Mouse (Mus musculus): ENCODE results near the gene Galnt10. TPM values are rescaled to one million over a fixed set of nuclear protein-coding genes. Genes with fewer than 3 reads are reported as not detected.
A peak's percentile ranks its signal among the peaks of the same experiment; 100 is the strongest.
"Not testable (repeated sequence)": the region's sequence is repeated elsewhere in the genome, so short reads cannot be mapped to it uniquely, and the experiment has no call there.

The Galnt10 gene
- polyA plus RNA-seq, 1 experiment from 2014 or later, result 20.7 TPM

DNA sequence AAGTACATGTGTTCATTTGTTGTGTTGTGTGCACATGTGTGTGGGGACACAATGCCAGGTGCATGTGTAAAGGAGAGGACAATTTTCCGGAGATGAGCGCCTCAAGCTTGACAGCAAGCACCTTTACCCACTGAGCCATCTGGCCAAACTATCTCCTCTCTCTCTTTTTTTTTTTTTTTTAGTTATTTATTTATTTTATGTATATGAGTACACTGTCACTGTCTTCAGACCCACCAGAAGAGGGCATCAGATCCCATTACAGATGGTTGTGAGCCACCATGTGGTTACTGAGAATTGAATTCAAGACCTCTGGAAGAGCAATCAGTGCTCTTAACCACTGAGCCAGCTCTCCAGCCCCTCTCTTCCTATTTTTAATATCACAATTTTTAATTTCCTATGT lies 177.9 kb downstream of the Galnt10 start:
- not testable (repeated sequence) for H3K9me3 ChIP-seq; H3K36me3 ChIP-seq; H3K4me3 ChIP-seq; H3K27ac ChIP-seq; DNase-seq (ENCODE audit: low spot score)
- H3K4me1 ChIP-seq, result peaks cover 39% of the 10 kb centered on the region
- WGBS, result 87% methylated on average over 2 of the region's 2 CpGs
- H3K27me3 ChIP-seq (ENCODE audit: insufficient read depth, poor library complexity, severe bottlenecking), result peaks cover 28% of the 10 kb centered on the region

DNA sequence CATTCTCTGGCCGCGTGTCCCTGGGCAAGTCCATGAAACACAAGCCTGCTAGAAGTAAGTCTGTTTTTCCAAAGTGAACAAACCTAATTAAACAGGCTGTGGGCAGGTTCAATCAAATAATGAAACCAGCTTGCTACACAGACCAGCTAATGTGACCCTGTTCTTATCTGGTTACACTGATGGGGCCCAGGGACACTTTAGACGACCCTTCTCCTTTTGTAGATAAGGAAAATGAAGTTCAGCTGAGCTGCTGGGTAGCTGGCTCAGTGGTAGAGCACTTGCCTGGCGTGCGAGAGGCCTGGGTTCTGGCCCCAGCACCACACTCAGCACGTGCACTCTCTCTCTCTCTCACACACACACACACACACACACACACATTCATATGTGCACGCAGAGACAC lies 178.5 kb downstream of the Galnt10 start:
- no peaks in the 10 kb centered on the region for H3K9me3 ChIP-seq
- H3K36me3 ChIP-seq, result no peaks in the 10 kb centered on the region
- H3K27me3 ChIP-seq (ENCODE audit: insufficient read depth, poor library complexity, severe bottlenecking), result peaks cover 33% of the 10 kb centered on the region
- H3K27ac ChIP-seq, result 0 out of 2 replicates have a peak overlapping the region, but pooled peaks have one; percentile 13
- peaks cover 42% of the 10 kb centered on the region for H3K4me1 ChIP-seq
- DNase-seq (ENCODE audit: low spot score), result no peak
- no peak overlapping the region for H3K4me3 ChIP-seq
- WGBS, result 52% methylated on average over 7 of the region's 7 CpGs

DNA sequence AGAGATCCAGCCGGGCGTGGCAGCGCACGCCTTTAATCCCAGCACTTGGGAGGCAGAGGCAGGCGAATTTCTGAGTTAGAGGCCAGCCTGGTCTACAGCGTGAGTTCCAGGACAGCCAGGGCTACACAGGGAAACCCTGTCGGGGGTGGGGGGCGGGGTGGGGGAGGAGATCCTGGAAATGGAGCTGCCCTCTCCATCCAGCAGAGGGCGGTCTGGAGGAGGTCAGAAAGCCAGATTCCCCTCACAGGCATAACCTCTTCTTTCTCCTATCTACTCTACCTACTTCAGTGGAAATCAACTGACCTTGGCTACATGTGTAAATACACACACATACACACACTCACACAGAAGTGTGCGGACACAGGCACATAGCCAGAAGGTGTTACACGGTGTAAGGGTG lies 180.0 kb downstream of the Galnt10 start:
- not testable (repeated sequence) for DNase-seq (ENCODE audit: low spot score); H3K36me3 ChIP-seq; H3K9me3 ChIP-seq; H3K27ac ChIP-seq; H3K4me3 ChIP-seq
- Histone ChIP-seq H3K27me3 (ENCODE audit: insufficient read depth, poor library complexity, severe bottlenecking) (peaks cover 46% of the 10 kb centered on the region), H3K4me1 (peaks cover 36% of the 10 kb centered on the region)
- 46% methylated on average over 11 of the region's 11 CpGs for WGBS

DNA sequence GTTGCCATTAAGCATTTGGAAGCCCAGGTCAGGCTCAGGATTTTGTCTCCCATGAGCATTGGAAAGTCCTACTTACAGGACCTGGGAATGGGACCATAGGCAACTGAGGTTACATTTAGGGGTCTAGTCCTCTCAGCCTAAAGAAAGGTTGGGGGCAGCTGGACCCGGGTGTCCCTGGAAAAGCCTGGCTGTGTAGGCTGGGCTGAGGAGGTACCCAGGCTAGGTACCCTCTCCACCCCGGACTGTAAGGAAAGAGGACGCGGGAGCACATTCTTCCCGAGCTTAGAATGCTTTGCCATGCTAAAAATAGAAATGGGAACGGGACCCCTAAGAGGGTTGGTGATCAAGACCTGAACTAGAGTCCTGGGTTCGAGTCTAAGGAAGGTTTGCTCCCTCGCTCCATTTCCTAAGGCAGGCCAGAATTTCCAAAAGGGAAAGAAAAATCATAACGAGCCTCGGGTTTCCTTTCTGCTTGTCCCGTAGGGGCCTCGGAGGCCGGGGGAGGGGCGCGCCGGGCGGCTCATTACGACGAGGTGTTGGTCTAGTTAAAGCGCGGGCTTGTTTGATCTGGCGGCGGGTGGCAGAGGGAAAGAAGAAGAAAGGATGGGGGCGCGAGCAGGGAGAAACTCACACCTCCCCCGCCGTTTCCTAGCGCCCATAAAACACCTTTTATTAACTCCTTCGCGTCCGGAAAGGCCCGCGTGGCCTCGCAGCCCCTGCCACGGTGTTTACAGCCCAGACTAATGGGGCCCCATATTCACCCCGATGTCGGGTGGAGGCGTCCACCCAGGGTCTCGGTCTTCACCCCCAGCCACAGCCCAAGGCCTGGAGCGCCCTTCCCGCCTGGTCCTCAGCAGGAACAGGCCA lies 182.0 kb downstream of the Galnt10 start:
- DNase-seq (ENCODE audit: low spot score), result no peak
- H3K4me1 ChIP-seq, result peaks cover 43% of the 10 kb centered on the region
- H3K4me3 ChIP-seq, result peak overlapping the region; percentile 62
- WGBS, result under 1% methylated on average over 41 of the region's 41 CpGs
- H3K9me3 ChIP-seq, result no peaks in the 10 kb centered on the region
- H3K36me3 ChIP-seq, result peaks cover 3% of the 10 kb centered on the region; the same call in 1 of the 2 replicates
- H3K27me3 ChIP-seq (ENCODE audit: insufficient read depth, poor library complexity, severe bottlenecking), result peaks cover 67% of the 10 kb centered on the region
- H3K27ac ChIP-seq, result peak overlapping the region; percentile 91

DNA sequence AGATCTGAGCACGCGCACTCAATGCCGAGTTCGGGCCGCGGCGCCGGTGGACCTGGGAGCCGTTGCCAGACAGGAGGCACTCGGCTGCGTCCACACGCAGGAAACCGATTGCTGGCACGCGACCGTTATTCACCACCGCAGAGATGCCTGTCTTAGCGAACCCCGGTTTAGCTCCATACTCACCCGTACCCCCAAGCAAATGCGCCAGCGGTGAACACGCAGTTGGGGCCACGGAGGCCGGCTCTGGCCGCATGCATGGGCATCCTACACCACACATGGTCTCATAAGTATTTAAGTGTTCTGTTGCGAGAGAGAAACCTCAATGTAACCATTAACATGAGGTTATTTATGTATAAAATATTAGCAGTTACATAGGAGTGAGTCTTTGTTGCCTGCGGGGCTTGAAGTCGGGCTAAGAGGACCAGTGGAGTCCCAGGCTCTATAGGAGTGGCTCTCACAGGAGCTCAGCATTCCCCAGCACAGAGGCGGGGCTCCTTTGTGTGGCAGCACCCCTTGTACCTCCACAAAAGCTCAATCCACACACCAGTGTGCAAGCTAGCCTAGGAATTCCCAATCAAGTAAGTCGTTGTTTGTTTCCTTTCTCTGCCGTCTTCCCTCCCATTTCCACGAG lies 182.8 kb downstream of the Galnt10 start:
- H3K27ac ChIP-seq, result peak overlapping the region; percentile 91
- WGBS, result under 1% methylated on average over 33 of the region's 33 CpGs
- DNase-seq (ENCODE audit: low spot score), result no peak

DNA sequence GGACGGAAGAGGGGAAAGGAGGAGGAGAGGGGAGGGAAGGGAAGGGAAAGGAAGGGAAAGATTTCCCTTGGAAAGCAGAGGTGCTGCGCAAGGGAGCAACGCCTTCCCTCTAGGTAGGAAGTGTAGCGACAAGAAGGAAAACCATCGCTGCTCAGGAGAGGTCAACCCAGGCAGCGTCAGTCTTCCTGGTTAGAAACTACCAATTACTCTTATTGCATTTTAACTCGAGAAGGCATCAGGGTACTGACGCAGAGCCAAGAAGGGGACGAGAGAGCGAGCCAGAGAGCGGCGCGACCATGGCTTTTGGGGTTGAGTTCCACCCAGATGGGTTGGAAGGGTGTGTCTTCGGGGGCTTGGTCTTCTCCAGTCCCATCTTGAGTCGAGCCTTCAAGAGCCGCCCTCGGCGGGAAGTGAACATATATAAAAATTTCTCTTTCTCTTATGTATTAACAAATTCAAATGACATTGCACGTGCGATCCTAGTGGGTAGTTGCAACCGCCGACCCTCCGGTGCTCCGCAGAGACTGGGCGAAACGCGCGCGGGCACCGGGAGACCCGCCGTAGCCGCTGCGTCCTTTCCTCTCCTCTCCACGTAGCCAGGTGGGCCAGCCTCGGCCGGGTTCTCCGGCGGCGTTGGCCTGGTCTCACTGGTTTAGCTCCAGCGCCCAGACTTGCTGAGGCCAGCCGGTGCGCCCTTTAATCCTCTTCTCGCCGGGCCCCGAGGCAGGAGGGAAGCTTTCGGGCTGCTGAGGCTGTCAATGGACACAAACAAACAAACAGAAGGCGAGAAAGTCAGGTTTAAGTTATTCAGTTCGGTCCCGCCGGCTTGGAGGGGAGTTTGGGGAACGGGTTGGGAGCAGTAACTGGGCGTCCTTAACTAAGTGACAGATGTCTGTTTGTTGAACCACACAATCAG lies 184.0 kb downstream of the Galnt10 start:
- H3K4me3 ChIP-seq, result peak overlapping the region; percentile 62
- peaks cover 3% of the 10 kb centered on the region; the same call in 1 of the 2 replicates for H3K36me3 ChIP-seq
- peaks cover 86% of the 10 kb centered on the region for H3K27me3 ChIP-seq (ENCODE audit: insufficient read depth, poor library complexity, severe bottlenecking)
- H3K4me1 ChIP-seq, result peaks cover 56% of the 10 kb centered on the region
- peak overlapping the region; percentile 91 for H3K27ac ChIP-seq
- DNase-seq (ENCODE audit: low spot score), result no peak
- H3K9me3 ChIP-seq, result no peaks in the 10 kb centered on the region
- 3% methylated on average over 53 of the region's 53 CpGs for WGBS

More for the DNA sequence above, 182.8 kb downstream of the Galnt10 start:
- Histone ChIP-seq H3K36me3 (peaks cover 3% of the 10 kb centered on the region; the same call in 1 of the 2 replicates), H3K27me3 (ENCODE audit: insufficient read depth, poor library complexity, severe bottlenecking) (peaks cover 74% of the 10 kb centered on the region), H3K4me1 (peaks cover 51% of the 10 kb centered on the region), H3K4me3 (peak overlapping the region; percentile 62), H3K9me3 (no peaks in the 10 kb centered on the region)

DNA sequence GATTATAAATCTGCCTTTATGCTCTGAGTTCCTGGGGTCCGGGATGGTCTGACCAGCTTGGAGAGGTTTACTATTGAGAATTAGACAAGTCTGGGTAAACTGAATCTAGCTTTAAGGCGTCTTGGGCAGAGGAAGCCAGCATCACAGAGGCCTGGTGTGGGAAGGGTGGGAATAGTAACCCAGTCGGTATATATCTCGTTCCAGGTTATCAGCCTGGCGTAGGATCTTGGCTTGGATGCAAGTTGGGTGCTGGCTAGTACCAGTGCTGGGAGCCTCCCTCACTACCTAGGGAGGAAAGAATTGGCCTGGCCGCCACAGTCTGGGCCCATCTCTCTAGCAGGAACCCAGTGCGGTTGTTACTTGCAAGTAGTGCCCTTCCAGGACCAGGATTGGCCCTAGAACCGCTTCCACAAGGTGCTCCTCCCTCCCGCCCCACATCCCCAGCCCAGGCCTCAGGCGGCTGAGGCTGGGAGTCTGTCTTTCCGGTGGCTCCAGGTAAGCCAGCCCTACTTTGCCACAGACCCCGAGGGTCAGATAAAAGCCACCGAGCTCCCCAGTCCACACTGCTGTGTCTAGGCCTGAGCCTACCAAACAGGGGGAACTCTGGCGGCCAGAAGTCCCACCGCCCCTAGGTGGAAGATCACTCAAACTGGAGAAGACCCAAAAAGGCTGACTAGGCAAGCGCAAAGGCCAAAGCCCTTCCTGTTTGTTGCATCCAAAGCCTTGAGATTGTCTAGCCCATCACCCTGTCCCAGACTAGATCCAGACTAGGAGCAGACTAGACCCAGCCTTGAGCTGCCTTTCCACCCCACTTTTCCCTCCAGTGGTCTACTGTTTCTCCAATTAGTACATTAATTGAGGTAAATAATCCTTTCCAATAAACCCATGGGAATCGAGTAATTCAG lies 184.9 kb downstream of the Galnt10 start:
- H3K27ac ChIP-seq, result peak overlapping the region; percentile 91
- no peak for DNase-seq (ENCODE audit: low spot score)
- H3K9me3 ChIP-seq, result no peaks in the 10 kb centered on the region

DNA sequence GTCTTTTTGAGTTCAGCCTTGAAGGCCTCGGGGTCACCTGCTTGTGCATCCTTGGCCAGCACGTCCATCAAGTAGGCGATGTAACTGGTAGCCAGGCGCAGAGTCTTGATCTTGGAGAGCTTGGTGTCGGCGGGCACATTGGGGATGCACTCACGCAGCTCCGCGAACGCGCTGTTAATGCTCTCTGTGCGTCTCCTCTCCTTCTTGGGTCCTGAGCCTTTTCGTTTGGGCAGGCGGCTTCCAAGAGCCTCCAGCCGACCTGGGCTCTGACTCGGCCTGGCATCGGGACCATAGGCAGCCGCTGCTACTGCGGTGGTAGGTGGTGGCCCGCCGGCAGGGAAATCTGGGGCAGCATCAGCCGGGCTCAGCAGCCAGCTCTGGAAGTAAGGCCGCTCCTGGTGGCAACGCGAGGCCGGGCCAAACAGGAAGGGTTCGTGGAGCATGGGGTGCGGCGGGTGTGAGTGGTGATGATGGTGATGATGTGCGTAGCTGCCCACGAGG lies 186.1 kb downstream of the Galnt10 start:
- WGBS, result 2% methylated on average over 31 of the region's 31 CpGs
- peak overlapping the region; percentile 91 for H3K27ac ChIP-seq
- peak overlapping the region; percentile 62 for H3K4me3 ChIP-seq
- H3K9me3 ChIP-seq, result no peaks in the 10 kb centered on the region
- no peak for DNase-seq (ENCODE audit: low spot score)
- peaks cover 97% of the 10 kb centered on the region for H3K27me3 ChIP-seq (ENCODE audit: insufficient read depth, poor library complexity, severe bottlenecking)
- H3K36me3 ChIP-seq, result peaks cover 3% of the 10 kb centered on the region; the same call in 1 of the 2 replicates
- peaks cover 58% of the 10 kb centered on the region for H3K4me1 ChIP-seq

More for the DNA sequence above, 184.9 kb downstream of the Galnt10 start:
- WGBS, result 12% methylated on average over 17 of the region's 17 CpGs
- peaks cover 56% of the 10 kb centered on the region for H3K4me1 ChIP-seq
- peaks cover 89% of the 10 kb centered on the region for H3K27me3 ChIP-seq (ENCODE audit: insufficient read depth, poor library complexity, severe bottlenecking)
- peak overlapping the region; percentile 62 for H3K4me3 ChIP-seq
- peaks cover 3% of the 10 kb centered on the region; the same call in 1 of the 2 replicates for H3K36me3 ChIP-seq

DNA sequence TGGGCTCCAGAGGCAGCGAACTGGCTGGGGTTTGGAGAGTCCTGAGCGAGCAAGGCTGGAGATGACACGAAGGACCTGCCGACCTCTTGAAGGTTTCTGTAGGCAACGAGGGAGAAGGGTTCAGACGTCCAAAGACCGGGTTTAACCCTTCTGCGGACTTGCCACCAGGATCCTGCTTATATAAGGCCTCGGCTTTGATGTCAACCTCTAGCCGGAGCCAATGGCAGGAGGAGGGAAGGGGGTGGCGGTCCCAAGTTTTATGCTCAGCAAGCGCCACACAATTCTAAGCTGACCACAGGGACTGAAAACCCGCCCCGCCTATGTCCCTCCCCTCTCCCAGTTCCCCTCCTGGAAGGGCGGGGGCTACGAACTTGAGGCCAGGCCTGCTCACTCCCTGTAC lies 186.6 kb downstream of the Galnt10 start:
- H3K4me3 ChIP-seq, result peak overlapping the region; percentile 62
- H3K27me3 ChIP-seq (ENCODE audit: insufficient read depth, poor library complexity, severe bottlenecking), result peaks cover 97% of the 10 kb centered on the region
- H3K36me3 ChIP-seq, result peaks cover 3% of the 10 kb centered on the region; the same call in 1 of the 2 replicates
- peak; percentile 90 for DNase-seq (ENCODE audit: low spot score)
- WGBS, result 6% methylated on average over 16 of the region's 16 CpGs
- no peaks in the 10 kb centered on the region for H3K9me3 ChIP-seq
- H3K4me1 ChIP-seq, result peaks cover 61% of the 10 kb centered on the region
- peak overlapping the region; percentile 91 for H3K27ac ChIP-seq

DNA sequence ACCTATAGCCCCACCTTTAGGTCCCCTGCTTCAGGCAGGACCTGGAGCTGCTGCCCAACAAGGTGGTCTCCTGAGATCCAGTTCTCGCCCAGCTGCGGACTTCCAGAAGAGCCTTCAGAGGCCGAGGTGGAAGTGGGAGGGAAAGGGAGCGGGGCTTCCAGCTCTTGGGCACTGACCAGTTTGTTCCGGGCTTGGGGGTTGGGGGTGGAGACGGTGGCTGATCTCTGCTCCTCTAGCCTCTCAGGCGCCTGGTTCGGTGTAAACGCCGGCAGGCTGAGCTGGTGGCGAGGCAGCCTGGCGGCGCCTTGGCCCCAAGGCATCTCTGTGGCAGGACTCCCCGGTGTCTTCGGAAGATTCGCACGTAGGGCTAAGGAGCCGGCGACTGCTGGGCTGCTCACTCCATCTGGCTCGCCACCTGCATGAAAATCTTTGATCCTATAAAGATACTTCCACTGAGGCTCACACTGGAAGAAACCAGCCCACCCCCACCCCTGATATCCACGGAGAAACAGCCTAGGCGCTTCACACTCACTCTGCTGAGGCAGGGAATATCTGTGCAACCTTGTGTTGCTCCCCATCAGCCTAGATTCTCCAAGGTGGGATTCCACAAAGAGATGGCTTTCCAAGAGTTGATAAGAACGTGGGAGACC lies 187.4 kb downstream of the Galnt10 start, which contains the start of gene Hand1:
Gene Hand1, minus strand, starts transcription at position 267 of the 650 bp plus-strand sequence.
- WGBS, result 4% methylated on average over 23 of the region's 23 CpGs
- Histone ChIP-seq H3K36me3 (peaks cover 3% of the 10 kb centered on the region; the same call in 1 of the 2 replicates), H3K4me1 (peaks cover 59% of the 10 kb centered on the region), H3K27me3 (ENCODE audit: insufficient read depth, poor library complexity, severe bottlenecking) (peaks cover 97% of the 10 kb centered on the region), H3K4me3 (peak within 1 kb of the TSS; percentile 62), H3K9me3 (no peaks in the 10 kb centered on the region), H3K27ac (peak within 1 kb of the TSS; percentile 91)
- peak; percentile 80 for DNase-seq (ENCODE audit: low spot score)
